In genomic region chr16:49723222-49723621, GRCm38 (mm10) we compare ENCODE assay signal across 18 mouse cellular contexts. TPM values are rescaled to one million over a fixed set of nuclear protein-coding genes. Genes with fewer than 3 reads are reported as not detected.
A peak's percentile ranks its signal among the peaks of the same experiment; 100 is the strongest.
DNase-seq lines count a peak whose midpoint lies in the region; ATAC-seq and TF ChIP-seq lines count a peak whose summit lies in the region.
"Had no signal": no experiment of that assay in that cellular context is flagged by ENCODE, and none has a peak within 500 bp of the region (broad histone marks: within the 10 kb centered on the region; RNA-seq: fewer than 3 reads in every experiment).

No protein-coding gene starts in this region.

- 38% methylated on average over 4 of the region's 4 CpGs for WGBS in forebrain, embryonic 14.5 days
- 44% methylated on average over 4 of the region's 4 CpGs for WGBS in forebrain, embryonic 13.5 days

- ATAC-seq in forebrain, embryonic 14.5 days, result no peak
- no peak for ATAC-seq in forebrain, embryonic 13.5 days

- no peak overlapping the region for H3K9ac ChIP-seq in forebrain, embryonic 14.5 days (ENCODE audit: low read length)
- no peak overlapping the region for H3K9ac ChIP-seq in forebrain, embryonic 13.5 days
- H3K9ac ChIP-seq: heart, embryonic 12.5 days; lung, embryonic 15.5 days had no signal

- TF ChIP-seq CTCF in layer of hippocampus, adult 2 months (conservative IDR thresholded peaks at IDR 0.05), result no peak

- H3K27me3 ChIP-seq in forebrain, embryonic 14.5 days (replicated peaks; ENCODE audit: control insufficient read depth, insufficient read depth, low read length), result no peaks in the 10 kb centered on the region
- H3K27me3 ChIP-seq in forebrain, embryonic 13.5 days, result no peaks in the 10 kb centered on the region
- H3K27me3 ChIP-seq: heart, embryonic 12.5 days; lung, embryonic 15.5 days had no signal

- DNase-seq in forebrain, embryonic 14.5 days (ENCODE audit: low spot score), result peak; percentile 27
- no peak for DNase-seq in layer of hippocampus, adult 2 months (ENCODE audit: low spot score in 2 of 2)
- no peak for DNase-seq in layer of hippocampus, adult 9-10 months (ENCODE audit: low spot score)
- DNase-seq in NIH3T3 (ENCODE audit: low read depth), result peak; percentile 62
- DNase-seq in cerebellum, postnatal 10 days, result peak; percentile 50 to 65
- DNase-seq in spleen, adult 18-20 months, result no peak
- no peak for DNase-seq in thymus, postnatal 0 days (ENCODE audit: low spot score)
- DNase-seq: adrenal gland, postnatal 25 days; heart, postnatal 36 days; kidney, adult 18-20 months; kidney, postnatal 14 days; midbrain, embryonic 14.5 days; thymus, postnatal 36 days had no signal

- no peaks in the 10 kb centered on the region for H3K9me3 ChIP-seq in forebrain, embryonic 14.5 days (replicated peaks; ENCODE audit: control insufficient read depth, low read length)
- H3K9me3 ChIP-seq in forebrain, embryonic 13.5 days (replicated peaks), result no peaks in the 10 kb centered on the region
- H3K9me3 ChIP-seq: heart, embryonic 12.5 days; limb, embryonic 10.5 days; lung, embryonic 15.5 days had no signal

- no peak overlapping the region for H3K4me2 ChIP-seq in forebrain, embryonic 14.5 days (ENCODE audit: low read length)
- H3K4me2 ChIP-seq in forebrain, embryonic 13.5 days, result no peak overlapping the region
- H3K4me2 ChIP-seq: heart, embryonic 12.5 days; liver, embryonic 11.5 days; lung, embryonic 15.5 days had no signal

- peaks cover 14% of the 10 kb centered on the region for H3K4me1 ChIP-seq in forebrain, embryonic 14.5 days (ENCODE audit: control insufficient read depth, insufficient read depth, low read length)
- H3K4me1 ChIP-seq in forebrain, embryonic 13.5 days, result peaks cover 28% of the 10 kb centered on the region
- H3K4me1 ChIP-seq: limb, embryonic 10.5 days; lung, embryonic 15.5 days had no signal

- H3K4me3 ChIP-seq in forebrain, embryonic 14.5 days (ENCODE audit: low read depth, low read length), result no peak overlapping the region
- H3K4me3 ChIP-seq in forebrain, embryonic 13.5 days, result no peak overlapping the region
- H3K4me3 ChIP-seq in layer of hippocampus, adult 2 months, result no peak overlapping the region
- H3K4me3 ChIP-seq: heart, embryonic 12.5 days; limb, embryonic 10.5 days; lung, embryonic 15.5 days had no signal

- no peak overlapping the region for H3K27ac ChIP-seq in forebrain, embryonic 14.5 days (ENCODE audit: low read depth, low read length)
- H3K27ac ChIP-seq in forebrain, embryonic 13.5 days, result no peak overlapping the region
- H3K27ac ChIP-seq in layer of hippocampus, adult 2 months, result peak overlapping the region; percentile 61
- H3K27ac ChIP-seq: limb, embryonic 10.5 days; lung, embryonic 15.5 days had no signal

- H3K36me3 ChIP-seq in forebrain, embryonic 14.5 days (ENCODE audit: control insufficient read depth, insufficient read depth, low read length), result no peaks in the 10 kb centered on the region
- no peaks in the 10 kb centered on the region for H3K36me3 ChIP-seq in forebrain, embryonic 13.5 days (ENCODE audit: poor library complexity, severe bottlenecking)
- H3K36me3 ChIP-seq: heart, embryonic 12.5 days; limb, embryonic 10.5 days; lung, embryonic 15.5 days had no signal

RNA-seq across cellular contexts. Expression of gene Ift57, which starts 24.2 kb away (rescaled TPM):
- polyA plus RNA-seq in forebrain, embryonic 14.5 days (2014; fragmentation: Nextera tagmentation; extraction: Ambion mirVana), result 36.6 and 38.1 TPM in 2 replicates
- 38.9 and 39.6 TPM in 2 replicates for polyA plus RNA-seq in forebrain, embryonic 13.5 days (2015; fragmentation: Nextera tagmentation; extraction: Ambion mirVana)
- total RNA-seq in layer of hippocampus, adult 2 months (2021), result 10 to 100 TPM; 53.7 to 53.8 TPM
- polyA plus RNA-seq in thymus, postnatal 0 days (2015; fragmentation: Nextera tagmentation; extraction: Ambion mirVana), result 31.2 and 32.1 TPM in 2 replicates

Comparison
In these comparisons a context has a peak if more than half of its experiments do, and no peak if none do; other contexts are left out.
1. DNase-seq: peak in forebrain, embryonic 14.5 days (single experiment), NIH3T3 (single experiment) and cerebellum, postnatal 10 days (2 of 2); none in layer of hippocampus, adult 2 months (0 of 2), layer of hippocampus, adult 9-10 months (single experiment), spleen, adult 18-20 months (0 of 2) and thymus, postnatal 0 days (single experiment).